Mouse (Mus musculus): Measurements from ENCODE around the gene Zdhhc20. TPM values are rescaled to one million over a fixed set of nuclear protein-coding genes. Genes with fewer than 3 reads are reported as not detected.
A peak's percentile ranks its signal among the peaks of the same experiment; 100 is the strongest.
"Not testable (repeated sequence)": the region's sequence is repeated elsewhere in the genome, so short reads cannot be mapped to it uniquely, and the experiment has no call there.

Gene Zdhhc20
- 10 to 100 TPM; 26.1 to 30.4 TPM for total RNA-seq (2021)
- long read RNA-seq, experiment 1, full-length matches to known transcripts: 25 of 56 reads
- long read RNA-seq, experiment 1, partial matches to known transcripts: 1 of 56 reads
- long read RNA-seq, experiment 1, other reads (novel, unspliced or antisense): 30 of 56 reads
- long read RNA-seq, experiment 2, full-length matches to known transcripts: 12 of 30 reads
- long read RNA-seq, experiment 2, partial matches to known transcripts: 0 of 30 reads
- long read RNA-seq, experiment 2, other reads (novel, unspliced or antisense): 18 of 30 reads

DNA sequence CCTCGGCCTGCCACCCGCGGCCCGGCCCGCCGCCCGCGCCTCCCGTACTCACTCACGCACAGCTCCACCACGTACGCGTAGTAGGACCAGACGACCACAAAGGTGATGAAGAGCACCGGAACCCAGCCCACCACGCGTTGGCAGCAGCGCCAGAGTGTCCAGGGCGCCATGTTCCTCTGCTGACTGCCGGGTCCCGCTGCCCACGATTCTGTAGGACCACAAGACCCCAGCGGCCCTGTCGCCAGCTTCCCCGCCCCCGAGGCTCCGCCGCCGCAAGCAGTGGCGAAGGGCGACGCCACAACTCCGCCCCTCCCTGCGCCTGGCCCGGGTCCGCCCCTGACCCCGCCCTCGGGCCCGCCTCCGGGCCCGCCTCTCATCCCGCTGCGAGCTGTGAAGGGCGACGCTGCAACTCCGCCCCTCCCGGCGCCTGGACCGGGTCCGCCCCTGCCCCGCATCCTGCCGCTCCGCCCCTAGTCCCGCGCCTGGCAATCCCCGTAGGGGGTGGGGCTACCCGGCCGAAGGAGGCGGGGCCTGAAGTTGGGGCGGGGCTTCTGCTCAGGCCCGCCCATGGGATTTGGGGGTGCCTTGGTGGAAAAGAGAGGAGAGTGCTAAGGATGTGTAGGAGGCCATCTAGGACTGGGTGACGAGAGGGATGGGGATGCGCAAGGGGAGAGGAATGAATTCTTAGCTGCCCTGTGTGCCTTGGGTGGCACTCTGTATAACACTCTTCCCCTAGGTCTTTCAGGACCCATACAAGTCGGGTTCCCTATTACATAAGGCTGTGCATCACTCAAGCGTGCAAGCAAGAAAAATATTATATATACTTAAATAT lies at the start of gene Zdhhc20:
Zdhhc20 (minus strand) TSS at position 266 of the 832 bp plus-strand sequence.
- intact Hi-C loops (cut with DNase I): loop anchor here (10.0 kb wide), 1 partner anchor 845 kb away; no protein-coding TSS in a partner anchor
- peak; percentile 94 to 95 for DNase-seq (ENCODE audit: low spot score in 2 of 2)

DNA sequence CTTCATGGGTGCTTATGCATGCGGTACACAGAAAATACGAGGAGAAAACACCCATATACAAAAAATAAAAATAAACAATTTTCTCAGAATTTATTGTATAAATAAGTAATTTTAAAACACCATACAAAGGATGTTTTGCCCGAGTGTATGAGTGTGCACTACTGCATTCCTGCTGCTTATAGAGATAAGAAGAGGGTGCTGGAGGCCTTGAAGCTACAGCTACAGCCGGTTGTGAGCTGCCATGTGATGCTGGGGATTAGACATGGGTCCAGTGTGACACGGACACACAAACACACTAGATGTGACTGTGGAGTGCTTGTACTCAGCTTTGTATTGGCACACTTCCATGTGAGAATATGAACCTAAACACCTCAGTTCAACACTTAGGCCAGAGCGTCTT lies 47.2 kb upstream of the Zdhhc20 start:
- intact Hi-C loops (cut with DNase I): no loop called here
- no peak for DNase-seq (ENCODE audit: low spot score in 2 of 2)

DNA sequence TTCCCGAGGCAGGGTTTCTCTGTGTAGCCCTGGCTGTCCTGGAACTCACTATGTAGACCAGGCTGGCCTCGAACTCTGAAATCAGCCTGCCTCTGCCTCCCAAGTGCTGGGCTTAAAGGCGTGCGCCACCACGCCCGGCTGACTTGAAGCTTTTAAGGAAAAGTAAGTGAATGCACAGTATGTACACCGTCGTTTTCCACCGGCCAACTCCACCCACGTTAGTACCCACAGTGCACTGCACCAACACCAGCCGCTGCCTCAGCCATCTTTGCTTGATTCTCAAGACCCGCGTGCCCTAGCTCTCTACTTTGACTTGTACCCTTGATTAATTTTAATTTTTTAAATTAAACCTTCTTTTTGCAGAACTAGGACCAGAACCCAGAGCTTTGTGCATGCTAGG lies 44.6 kb upstream of the Zdhhc20 start:
- intact Hi-C loops (cut with DNase I): no loop called here
- no peak for DNase-seq (ENCODE audit: low spot score in 2 of 2)

DNA sequence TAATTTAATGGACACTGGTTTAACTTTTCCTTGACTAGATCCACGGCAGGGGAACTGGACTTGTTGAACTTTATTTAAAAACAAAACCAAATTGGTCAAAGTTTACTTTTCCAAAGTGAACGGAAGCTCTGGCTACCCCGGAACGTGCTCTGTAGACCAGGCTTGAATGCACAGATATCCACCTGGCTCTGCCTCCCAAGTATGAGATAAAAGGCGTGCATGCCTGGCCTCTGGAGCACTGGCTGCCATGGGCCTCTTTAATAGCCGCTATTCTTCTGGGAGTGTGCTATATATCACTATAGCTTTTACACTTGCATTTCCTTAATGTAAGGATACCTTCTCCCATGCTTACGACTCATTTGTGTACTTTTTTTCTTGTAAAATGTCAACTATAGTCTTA lies 43.5 kb upstream of the Zdhhc20 start:
- no peak for DNase-seq (ENCODE audit: low spot score in 2 of 2)
- intact Hi-C loops (cut with DNase I): no loop called here

DNA sequence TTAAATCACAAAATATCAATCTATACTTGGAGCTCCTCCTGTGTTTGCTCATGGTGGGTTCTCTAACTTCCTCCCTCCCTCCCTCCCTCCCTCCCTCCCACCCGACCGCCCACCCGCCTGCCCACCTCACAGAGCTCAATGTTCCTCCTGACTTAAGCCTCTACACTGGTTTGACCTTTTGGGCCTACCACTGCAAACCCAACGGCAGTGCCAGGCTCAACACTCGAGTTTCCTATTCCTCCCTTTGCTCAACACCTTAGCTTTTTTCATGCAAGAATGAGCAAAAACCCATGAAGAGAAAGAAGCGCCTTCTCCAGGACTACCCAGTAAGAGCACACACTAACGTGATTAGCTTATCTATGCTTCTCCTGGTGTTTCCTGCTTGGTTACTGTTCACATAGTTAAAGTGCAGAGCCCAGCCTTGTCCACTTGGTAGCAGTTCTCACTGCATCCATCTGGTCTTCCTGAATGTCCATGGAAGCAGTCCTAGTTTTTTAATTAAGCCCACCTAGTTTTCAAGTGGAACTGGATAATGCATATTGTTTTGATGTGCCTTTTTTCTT lies 42.9 kb upstream of the Zdhhc20 start:
- no peak for DNase-seq (ENCODE audit: low spot score in 2 of 2)
- intact Hi-C loops (cut with DNase I): no loop called here

DNA sequence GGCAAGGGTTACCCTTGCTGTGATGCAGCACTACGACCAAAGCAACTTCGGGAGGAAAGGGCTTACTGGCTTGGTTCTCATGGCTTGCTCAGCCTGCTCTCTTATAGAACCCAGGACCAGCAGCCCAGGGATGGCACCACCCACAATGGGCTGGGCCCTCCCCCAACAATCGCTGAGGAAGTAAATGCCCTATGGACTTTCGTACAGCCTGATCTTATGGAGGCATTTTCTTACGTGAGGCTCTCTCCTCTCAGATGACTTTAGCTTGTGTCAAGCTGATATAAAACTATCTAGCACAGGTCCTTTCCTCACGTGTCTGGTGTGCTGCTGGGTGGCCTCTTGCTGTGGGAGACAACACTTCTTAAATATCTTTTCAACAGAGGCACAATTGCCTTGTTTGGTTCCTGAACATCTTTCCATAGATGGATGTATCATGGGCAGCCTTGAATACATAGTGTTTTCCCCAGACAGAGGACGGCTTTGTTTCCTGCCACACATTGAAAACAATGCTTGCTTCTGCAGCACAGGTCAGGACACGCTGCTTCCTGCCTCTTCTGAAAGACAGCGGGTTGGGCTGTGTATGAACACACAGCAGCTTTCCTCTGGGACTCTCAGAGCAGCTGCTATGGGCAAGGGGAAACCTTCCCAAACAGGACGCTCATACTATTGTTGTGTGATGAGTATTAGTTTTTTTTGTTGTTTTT lies 31.5 kb upstream of the Zdhhc20 start:
- intact Hi-C loops (cut with DNase I): no loop called here
- no peak for DNase-seq (ENCODE audit: low spot score in 2 of 2)

DNA sequence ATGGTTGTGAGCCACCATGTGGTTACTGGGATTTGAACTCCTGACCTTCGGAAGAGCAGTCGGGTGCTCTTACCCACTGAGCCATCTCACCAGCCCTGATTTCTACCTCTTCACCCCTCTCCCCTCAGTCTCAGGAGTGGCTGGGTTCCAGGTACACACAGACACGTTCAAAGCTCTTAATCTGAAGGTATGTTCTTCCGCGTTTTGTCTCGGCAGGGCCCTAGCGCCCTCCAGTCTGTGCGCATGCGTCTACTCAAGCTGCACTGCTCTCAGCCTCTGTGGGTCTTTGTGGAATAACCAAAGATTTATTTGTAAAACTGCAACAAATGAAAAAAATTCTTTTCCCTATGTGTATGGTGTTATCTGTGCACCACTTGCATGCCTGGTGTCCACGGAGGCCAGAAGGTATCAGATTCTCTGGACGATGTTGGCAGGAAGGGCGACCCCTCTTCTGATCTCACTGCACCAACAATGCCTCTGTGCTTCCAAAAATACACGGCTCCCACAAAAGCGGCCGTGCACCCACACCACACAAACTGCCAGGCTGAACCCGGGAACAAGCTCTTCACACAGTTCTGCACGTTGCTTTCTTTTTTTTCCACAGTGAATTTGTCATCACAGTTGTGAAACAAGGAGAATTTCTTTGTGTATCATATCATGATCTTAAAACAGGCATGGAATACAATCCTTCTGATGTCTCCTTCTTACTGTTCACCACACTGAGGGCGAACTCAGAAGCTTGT lies 30.7 kb upstream of the Zdhhc20 start:
- intact Hi-C loops (cut with DNase I): no loop called here
- DNase-seq (ENCODE audit: low spot score in 2 of 2): peak in 1 of 2 experiments; percentile 26

DNA sequence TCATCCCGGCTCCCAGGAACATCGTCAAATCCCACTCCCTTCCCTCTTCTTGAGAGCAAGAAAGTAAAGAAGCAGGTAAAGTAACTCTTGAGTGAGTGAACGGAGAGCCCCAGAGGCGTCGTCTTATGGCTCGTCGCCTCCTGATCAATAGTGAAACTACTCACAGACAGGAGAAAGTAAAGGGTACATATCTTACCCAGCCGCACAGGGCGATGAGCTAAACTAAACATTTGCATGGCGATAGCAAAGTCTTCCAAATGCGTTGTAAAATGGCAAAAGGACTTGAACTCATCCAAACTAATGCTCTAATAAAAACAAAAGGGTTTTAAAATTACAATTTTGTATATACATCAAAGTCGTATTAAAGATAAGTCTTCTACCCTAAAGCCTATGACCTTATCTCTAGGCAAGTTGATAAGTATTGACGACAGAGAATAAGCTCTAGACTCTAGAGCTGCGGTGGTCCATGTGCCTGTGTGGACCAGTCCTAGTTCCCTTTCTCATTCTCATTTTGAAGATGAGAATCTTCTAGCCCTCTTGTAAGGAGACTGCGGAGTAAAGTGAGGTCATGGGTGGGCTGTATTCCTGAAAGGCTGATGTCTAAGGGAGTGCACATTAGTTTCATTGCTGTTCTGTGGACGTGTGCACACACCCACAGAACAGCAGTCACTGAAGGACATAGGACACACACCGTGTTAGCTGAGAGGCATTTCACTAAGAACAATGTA lies 29.2 kb upstream of the Zdhhc20 start:
- DNase-seq (ENCODE audit: low spot score in 2 of 2): no peak
- intact Hi-C loops (cut with DNase I): no loop called here

DNA sequence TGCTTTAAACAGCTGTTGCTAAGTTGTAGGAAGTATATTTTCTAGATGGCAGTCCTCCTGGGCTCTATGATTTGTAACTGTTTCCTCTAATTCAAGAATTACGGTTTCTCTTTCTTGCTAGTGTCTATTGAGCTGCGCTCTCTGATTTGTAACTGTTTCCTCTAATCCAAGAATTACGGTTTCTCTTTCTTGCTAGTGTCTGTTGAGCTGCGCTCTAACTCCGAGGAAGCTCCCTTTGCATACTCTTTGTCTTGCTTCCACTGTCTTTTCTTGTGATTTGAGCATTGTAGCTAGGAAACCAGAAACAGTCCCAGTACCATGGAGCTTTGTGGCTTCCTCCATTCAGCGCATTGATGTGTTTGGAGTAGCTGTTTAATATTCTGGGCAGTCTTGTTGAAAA lies 25.3 kb upstream of the Zdhhc20 start:
- intact Hi-C loops (cut with DNase I): no loop called here
- DNase-seq (ENCODE audit: low spot score in 2 of 2): no peak

DNA sequence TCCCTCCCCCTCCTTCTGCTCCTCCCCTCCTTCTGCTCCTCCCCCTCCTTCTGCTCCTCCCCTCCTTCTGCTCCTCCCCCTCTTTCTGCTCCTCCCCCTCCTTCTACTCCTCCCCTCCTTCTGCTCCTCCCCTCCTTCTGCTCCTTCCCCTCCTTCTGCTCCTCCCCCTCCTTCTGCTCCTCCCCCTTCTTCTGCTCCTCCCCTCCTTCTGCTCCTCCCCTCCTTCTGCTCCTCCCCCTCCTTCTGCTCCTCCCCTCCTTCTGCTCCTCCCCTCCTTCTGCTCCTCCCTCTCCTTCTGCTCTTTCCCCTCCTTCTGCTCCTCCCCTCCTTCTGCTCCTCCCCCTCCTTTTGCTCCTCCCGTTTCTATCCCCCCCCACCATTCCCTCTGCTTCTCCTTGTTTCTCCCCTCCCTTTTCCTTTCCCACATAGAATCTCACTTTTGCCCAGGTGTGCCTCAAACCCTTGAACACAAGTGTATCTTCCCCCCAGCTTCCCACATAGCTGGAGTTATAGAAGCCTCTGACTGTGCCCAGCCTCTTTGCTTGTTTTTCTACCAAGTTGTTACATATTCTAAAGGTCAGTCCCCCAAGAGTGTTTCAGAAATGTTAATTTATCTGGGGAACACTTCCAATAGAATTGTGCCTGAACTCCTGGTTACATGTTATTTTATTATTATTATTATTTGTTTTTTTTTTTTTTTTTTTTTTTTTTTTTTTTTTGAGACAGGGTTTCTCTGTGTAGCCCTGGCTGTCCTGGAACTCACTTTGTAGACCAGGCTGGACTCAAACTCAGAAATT lies 22.3 kb upstream of the Zdhhc20 start:
- intact Hi-C loops (cut with DNase I); DNase-seq (ENCODE audit: low spot score in 2 of 2): not testable (repeated sequence)

DNA sequence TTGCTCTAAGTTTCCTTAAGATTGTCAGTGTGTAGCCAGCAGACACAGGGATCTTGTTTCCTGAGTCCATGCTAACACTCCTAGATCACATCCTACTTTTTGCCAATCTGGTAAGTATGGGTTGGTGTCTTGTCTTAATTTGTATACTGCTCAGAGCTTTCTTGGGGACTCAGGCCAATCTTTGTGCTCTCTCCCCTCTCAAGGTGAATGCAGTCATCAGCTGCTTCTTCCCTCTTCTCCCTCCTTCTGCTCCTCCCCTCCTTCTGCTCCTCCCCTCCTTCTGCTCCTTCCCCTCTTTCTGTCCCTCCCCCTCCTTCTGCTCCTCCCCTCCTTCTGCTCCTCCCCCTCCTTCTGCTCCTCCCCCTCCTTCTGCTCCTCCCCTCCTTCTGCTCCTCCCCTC lies 21.7 kb upstream of the Zdhhc20 start:
- not testable (repeated sequence) for DNase-seq (ENCODE audit: low spot score in 2 of 2)
- intact Hi-C loops (cut with DNase I): loop anchor here (2.0 kb wide), 1 partner anchor 231 kb away; no protein-coding TSS in a partner anchor

DNA sequence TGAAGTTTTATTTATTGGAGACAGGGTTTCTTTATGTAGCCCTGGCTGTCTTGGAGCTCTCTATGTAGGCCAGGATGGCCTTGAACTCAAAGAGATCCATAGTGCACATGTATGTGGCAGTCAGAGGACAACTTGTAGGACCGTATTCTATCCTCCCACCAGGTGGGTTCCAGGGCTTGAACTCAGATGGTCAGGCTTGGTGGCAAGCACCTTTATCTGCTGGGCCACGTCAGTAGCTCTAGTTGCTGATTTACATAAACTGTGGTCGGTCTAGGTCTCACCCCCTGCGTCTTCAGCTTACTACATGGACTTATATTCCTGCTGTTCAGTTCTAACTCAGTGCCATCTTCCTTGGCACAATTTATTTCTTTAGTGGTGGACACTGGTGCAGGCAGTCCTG lies 21.2 kb upstream of the Zdhhc20 start:
- intact Hi-C loops (cut with DNase I): loop anchor here (2.0 kb wide), 1 partner anchor 231 kb away; no protein-coding TSS in a partner anchor

DNA sequence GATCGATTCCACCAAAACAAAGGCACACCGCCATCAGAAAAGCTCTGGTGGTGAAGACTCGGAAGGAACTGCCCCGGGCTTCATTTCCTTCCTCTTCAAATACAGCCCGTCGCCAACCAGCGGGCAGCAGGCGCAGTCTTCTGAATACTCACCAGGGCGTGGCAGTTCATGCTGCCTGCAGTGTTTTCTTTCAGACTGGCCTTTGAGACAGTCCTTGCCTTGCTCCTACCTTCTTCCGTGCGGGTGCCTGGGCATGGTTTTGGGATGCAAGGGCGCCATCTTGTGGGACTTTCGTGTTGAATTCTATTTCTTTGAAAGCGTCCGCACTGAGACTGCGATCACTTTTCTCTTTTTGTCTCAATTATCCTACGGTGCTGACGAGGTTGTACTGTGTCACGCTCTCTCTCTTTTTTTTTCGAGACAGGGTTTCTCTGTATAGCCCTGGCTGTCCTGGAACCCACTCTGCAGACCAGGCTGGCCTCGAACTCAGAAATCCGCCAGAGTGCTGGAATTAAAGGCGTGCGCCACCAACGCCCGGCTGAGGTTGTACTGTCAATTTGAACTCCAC lies 20.5 kb upstream of the Zdhhc20 start:
- peak; percentile 86 to 87 for DNase-seq (ENCODE audit: low spot score in 2 of 2)
- intact Hi-C loops (cut with DNase I): loop anchor here (2.0 kb wide), 1 partner anchor 230 kb away; no protein-coding TSS in a partner anchor

More for the DNA sequence above, 21.2 kb upstream of the Zdhhc20 start:
- DNase-seq (ENCODE audit: low spot score in 2 of 2): no peak

DNA sequence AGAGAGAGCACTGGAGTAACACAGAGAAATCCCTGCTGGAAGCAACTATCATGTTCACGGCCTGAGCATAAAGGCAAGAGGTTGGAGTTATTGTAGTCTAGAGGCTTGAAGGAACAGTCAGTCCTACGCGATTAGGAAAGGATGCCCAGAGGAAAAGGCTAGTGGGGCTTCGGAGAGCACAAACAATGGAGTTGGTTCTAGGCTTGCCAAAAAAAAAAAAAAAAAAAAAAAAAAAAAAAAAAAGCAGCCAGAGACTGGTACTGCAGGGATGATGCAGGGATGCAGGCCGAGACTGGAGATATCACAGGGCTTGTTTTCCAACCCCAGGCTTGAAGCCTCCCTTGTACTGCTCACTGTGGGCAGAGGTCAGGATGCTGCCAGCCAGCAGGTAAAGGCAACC lies 19.2 kb upstream of the Zdhhc20 start:
- intact Hi-C loops (cut with DNase I): no loop called here
- DNase-seq (ENCODE audit: low spot score in 2 of 2): no peak

DNA sequence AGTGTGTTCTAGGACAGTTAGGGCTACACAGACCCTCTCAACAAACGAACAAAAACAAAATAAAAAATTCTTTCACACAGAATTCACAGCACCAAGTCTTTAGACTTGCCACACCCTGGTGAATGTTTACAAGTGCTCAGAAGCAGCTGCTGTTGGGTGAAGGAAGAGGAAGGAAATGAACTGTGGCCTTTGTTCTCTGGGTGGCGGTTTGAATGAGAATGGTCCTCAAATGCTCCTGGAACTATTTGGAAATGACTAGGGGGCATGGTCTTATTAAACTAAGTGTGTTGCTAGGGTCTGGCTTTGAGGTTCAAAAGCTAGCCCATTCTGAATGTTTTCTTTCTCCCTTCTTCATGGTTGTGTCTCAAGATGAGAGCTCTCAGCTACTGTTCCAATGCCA lies 18.4 kb upstream of the Zdhhc20 start:
- no peak for DNase-seq (ENCODE audit: low spot score in 2 of 2)
- intact Hi-C loops (cut with DNase I): no loop called here

DNA sequence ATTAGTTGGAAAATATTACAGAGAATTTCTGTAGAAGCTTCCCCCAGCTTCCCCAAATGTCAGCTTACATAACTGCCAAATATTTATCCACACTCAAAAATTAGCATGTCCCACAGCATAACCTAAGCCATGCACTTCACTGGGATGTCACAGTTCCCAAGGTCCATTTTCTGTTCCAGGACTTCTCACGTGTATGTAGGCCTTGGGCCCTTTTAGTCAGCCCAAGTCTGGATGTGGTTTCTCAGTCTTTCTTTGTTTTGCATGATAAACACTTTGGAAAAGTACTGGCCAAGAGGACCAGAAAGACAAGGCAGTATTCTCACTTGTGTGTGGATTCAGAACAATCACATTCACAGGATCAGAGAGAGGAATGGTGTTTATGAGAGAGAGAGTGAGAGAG lies 11.9 kb upstream of the Zdhhc20 start:
- intact Hi-C loops (cut with DNase I): no loop called here
- no peak for DNase-seq (ENCODE audit: low spot score in 2 of 2)

DNA sequence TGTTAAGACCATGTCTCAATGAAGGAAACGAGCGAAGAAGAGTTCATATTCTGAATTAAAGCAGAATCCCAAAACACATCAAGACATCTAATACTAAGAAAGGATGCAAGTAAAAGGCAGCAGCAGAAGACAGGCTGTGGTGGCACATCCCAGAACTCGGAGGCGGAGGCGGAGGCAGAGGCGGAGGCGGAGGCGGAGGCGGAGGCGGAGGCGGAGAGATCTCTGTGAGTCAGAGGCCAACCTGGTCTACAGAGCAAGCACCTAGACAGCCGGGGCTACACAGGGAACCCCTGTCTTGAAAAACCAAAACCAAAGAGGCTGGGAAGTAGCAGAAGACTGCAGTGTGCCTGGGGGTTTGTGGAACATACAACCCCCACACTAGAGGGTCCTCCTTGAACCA lies 6.8 kb upstream of the Zdhhc20 start:
- no peak for DNase-seq (ENCODE audit: low spot score in 2 of 2)
- intact Hi-C loops (cut with DNase I): loop anchor here (10.0 kb wide), 1 partner anchor 852 kb away; no protein-coding TSS in a partner anchor
